Mouse (Mus musculus): ENCODE results near the gene Gnao1. TPM values are rescaled to one million over a fixed set of nuclear protein-coding genes. Genes with fewer than 3 reads are reported as not detected.

Gnao1 gene
- polyA plus RNA-seq, 1 experiment from 2014 or later: 1.1 TPM

GRCm38 (mm10) chr8:93854676-93855075 is 44.9 kb downstream of the Gnao1 start:
- no peaks in the 10 kb centered on the region for H3K36me3 ChIP-seq (ENCODE audit: control insufficient read depth, insufficient read depth, low read length)
- no peak overlapping the region for H3K4me3 ChIP-seq (ENCODE audit: low read depth, low read length)
- H3K4me2 ChIP-seq (ENCODE audit: low read depth, severe bottlenecking): no peak overlapping the region
- H3K9ac ChIP-seq (ENCODE audit: low read length): no peak overlapping the region
- H3K27me3 ChIP-seq (ENCODE audit: control insufficient read depth, insufficient read depth, low read length): no peaks in the 10 kb centered on the region
- DNase-seq (ENCODE audit: low spot score): no peak
- WGBS: 19% methylated on average over 5 of the region's 5 CpGs
- H3K27ac ChIP-seq (replicated peaks; ENCODE audit: low read depth, low read length): no peak overlapping the region
- no peaks in the 10 kb centered on the region for H3K4me1 ChIP-seq (ENCODE audit: control insufficient read depth, insufficient read depth, low read length)
- no peak for ATAC-seq (ENCODE audit: insufficient number of reproducible peaks, low FRiP score, low TSS enrichment, low read depth)
- no peaks in the 10 kb centered on the region for H3K9me3 ChIP-seq (ENCODE audit: control insufficient read depth, low read length)

GRCm38 (mm10) chr8:93855272-93855671 is 45.5 kb downstream of the Gnao1 start:
- Histone ChIP-seq H3K4me3 (ENCODE audit: low read depth, low read length) (no peak overlapping the region), H3K36me3 (ENCODE audit: control insufficient read depth, insufficient read depth, low read length) (no peaks in the 10 kb centered on the region), H3K9ac (ENCODE audit: low read length) (no peak overlapping the region), H3K27me3 (ENCODE audit: control insufficient read depth, insufficient read depth, low read length) (no peaks in the 10 kb centered on the region), H3K4me1 (ENCODE audit: control insufficient read depth, insufficient read depth, low read length) (no peaks in the 10 kb centered on the region), H3K27ac (replicated peaks; ENCODE audit: low read depth, low read length) (no peak overlapping the region), H3K4me2 (ENCODE audit: low read depth, severe bottlenecking) (no peak overlapping the region), H3K9me3 (ENCODE audit: control insufficient read depth, low read length) (no peaks in the 10 kb centered on the region)
- 69% methylated on average over 4 of the region's 4 CpGs for WGBS
- DNase-seq (ENCODE audit: low spot score): no peak
- no peak for ATAC-seq (ENCODE audit: insufficient number of reproducible peaks, low FRiP score, low TSS enrichment, low read depth)

GRCm38 (mm10) chr8:93857144-93857543 is 47.4 kb downstream of the Gnao1 start:
- H3K4me1 ChIP-seq (ENCODE audit: control insufficient read depth, insufficient read depth, low read length): no peaks in the 10 kb centered on the region
- ATAC-seq (ENCODE audit: insufficient number of reproducible peaks, low FRiP score, low TSS enrichment, low read depth) (no peak), DNase-seq (ENCODE audit: low spot score) (no peak)
- H3K4me2 ChIP-seq (ENCODE audit: low read depth, severe bottlenecking): no peak overlapping the region
- WGBS: 77% methylated on average over 4 of the region's 4 CpGs
- H3K9me3 ChIP-seq (ENCODE audit: control insufficient read depth, low read length): no peaks in the 10 kb centered on the region
- no peaks in the 10 kb centered on the region for H3K36me3 ChIP-seq (ENCODE audit: control insufficient read depth, insufficient read depth, low read length)
- no peak overlapping the region for H3K27ac ChIP-seq (replicated peaks; ENCODE audit: low read depth, low read length)
- H3K27me3 ChIP-seq (ENCODE audit: control insufficient read depth, insufficient read depth, low read length): no peaks in the 10 kb centered on the region
- no peak overlapping the region for H3K9ac ChIP-seq (ENCODE audit: low read length)
- H3K4me3 ChIP-seq (ENCODE audit: low read depth, low read length): no peak overlapping the region

- DNase-seq (ENCODE audit: low spot score) (peak; percentile 33), ATAC-seq (ENCODE audit: insufficient number of reproducible peaks, low FRiP score, low TSS enrichment, low read depth) (no peak)
Measured at GRCm38 (mm10) chr8:93858286-93858685, 48.5 kb downstream of the Gnao1 start.

GRCm38 (mm10) chr8:93860020-93860419 is 50.3 kb downstream of the Gnao1 start:
- 57% methylated on average over 4 of the region's 4 CpGs for WGBS
- no peak overlapping the region for H3K4me2 ChIP-seq (ENCODE audit: low read depth, severe bottlenecking)
- H3K9me3 ChIP-seq (ENCODE audit: control insufficient read depth, low read length): no peaks in the 10 kb centered on the region
- no peak for DNase-seq (ENCODE audit: low spot score)
- no peaks in the 10 kb centered on the region for H3K4me1 ChIP-seq (ENCODE audit: control insufficient read depth, insufficient read depth, low read length)
- no peak for ATAC-seq (ENCODE audit: insufficient number of reproducible peaks, low FRiP score, low TSS enrichment, low read depth)
- no peaks in the 10 kb centered on the region for H3K36me3 ChIP-seq (ENCODE audit: control insufficient read depth, insufficient read depth, low read length)
- no peaks in the 10 kb centered on the region for H3K27me3 ChIP-seq (ENCODE audit: control insufficient read depth, insufficient read depth, low read length)
- no peak overlapping the region for H3K27ac ChIP-seq (replicated peaks; ENCODE audit: low read depth, low read length)
- no peak overlapping the region for H3K4me3 ChIP-seq (ENCODE audit: low read depth, low read length)
- H3K9ac ChIP-seq (ENCODE audit: low read length): no peak overlapping the region

More at GRCm38 (mm10) chr8:93858286-93858685, 48.5 kb downstream of the Gnao1 start:
- no peak overlapping the region for H3K27ac ChIP-seq (replicated peaks; ENCODE audit: low read depth, low read length)
- WGBS: 75% methylated on average over 1 of the region's 1 CpGs
- H3K27me3 ChIP-seq (ENCODE audit: control insufficient read depth, insufficient read depth, low read length): no peaks in the 10 kb centered on the region
- no peak overlapping the region for H3K4me3 ChIP-seq (ENCODE audit: low read depth, low read length)
- no peak overlapping the region for H3K9ac ChIP-seq (ENCODE audit: low read length)
- H3K9me3 ChIP-seq (ENCODE audit: control insufficient read depth, low read length): no peaks in the 10 kb centered on the region
- no peaks in the 10 kb centered on the region for H3K36me3 ChIP-seq (ENCODE audit: control insufficient read depth, insufficient read depth, low read length)
- H3K4me1 ChIP-seq (ENCODE audit: control insufficient read depth, insufficient read depth, low read length): no peaks in the 10 kb centered on the region
- no peak overlapping the region for H3K4me2 ChIP-seq (ENCODE audit: low read depth, severe bottlenecking)

GRCm38 (mm10) chr8:93864064-93864463 is 54.3 kb downstream of the Gnao1 start:
- 54% methylated on average over 7 of the region's 7 CpGs for WGBS
- H3K27me3 ChIP-seq (ENCODE audit: control insufficient read depth, insufficient read depth, low read length): no peaks in the 10 kb centered on the region
- H3K27ac ChIP-seq (replicated peaks; ENCODE audit: low read depth, low read length): no peak overlapping the region
- no peaks in the 10 kb centered on the region for H3K36me3 ChIP-seq (ENCODE audit: control insufficient read depth, insufficient read depth, low read length)
- H3K9ac ChIP-seq (ENCODE audit: low read length): no peak overlapping the region
- no peak overlapping the region for H3K4me2 ChIP-seq (ENCODE audit: low read depth, severe bottlenecking)
- DNase-seq (ENCODE audit: low spot score): no peak
- ATAC-seq (ENCODE audit: insufficient number of reproducible peaks, low FRiP score, low TSS enrichment, low read depth): no peak
- no peaks in the 10 kb centered on the region for H3K4me1 ChIP-seq (ENCODE audit: control insufficient read depth, insufficient read depth, low read length)
- no peaks in the 10 kb centered on the region for H3K9me3 ChIP-seq (ENCODE audit: control insufficient read depth, low read length)
- H3K4me3 ChIP-seq (ENCODE audit: low read depth, low read length): no peak overlapping the region

- ATAC-seq (ENCODE audit: insufficient number of reproducible peaks, low FRiP score, low TSS enrichment, low read depth) (no peak), DNase-seq (ENCODE audit: low spot score) (no peak)
- H3K9ac ChIP-seq (ENCODE audit: low read length): no peak overlapping the region
- H3K27ac ChIP-seq (replicated peaks; ENCODE audit: low read depth, low read length): no peak overlapping the region
- no peak overlapping the region for H3K4me2 ChIP-seq (ENCODE audit: low read depth, severe bottlenecking)
- H3K36me3 ChIP-seq (ENCODE audit: control insufficient read depth, insufficient read depth, low read length): no peaks in the 10 kb centered on the region
- H3K4me3 ChIP-seq (ENCODE audit: low read depth, low read length): no peak overlapping the region
- H3K9me3 ChIP-seq (ENCODE audit: control insufficient read depth, low read length): no peaks in the 10 kb centered on the region
- H3K4me1 ChIP-seq (ENCODE audit: control insufficient read depth, insufficient read depth, low read length): no peaks in the 10 kb centered on the region
- no peaks in the 10 kb centered on the region for H3K27me3 ChIP-seq (ENCODE audit: control insufficient read depth, insufficient read depth, low read length)
- 93% methylated on average over 7 of the region's 7 CpGs for WGBS
Measured at GRCm38 (mm10) chr8:93866271-93866670, 56.5 kb downstream of the Gnao1 start.

- Histone ChIP-seq H3K9me3 (ENCODE audit: control insufficient read depth, low read length) (no peaks in the 10 kb centered on the region), H3K36me3 (ENCODE audit: control insufficient read depth, insufficient read depth, low read length) (no peaks in the 10 kb centered on the region), H3K9ac (ENCODE audit: low read length) (no peak overlapping the region), H3K4me2 (ENCODE audit: low read depth, severe bottlenecking) (no peak overlapping the region), H3K27ac (replicated peaks; ENCODE audit: low read depth, low read length) (no peak overlapping the region), H3K4me3 (ENCODE audit: low read depth, low read length) (no peak overlapping the region), H3K4me1 (ENCODE audit: control insufficient read depth, insufficient read depth, low read length) (no peaks in the 10 kb centered on the region), H3K27me3 (ENCODE audit: control insufficient read depth, insufficient read depth, low read length) (no peaks in the 10 kb centered on the region)
- no peak for ATAC-seq (ENCODE audit: insufficient number of reproducible peaks, low FRiP score, low TSS enrichment, low read depth)
- DNase-seq (ENCODE audit: low spot score): no peak
- WGBS: 81% methylated on average over 5 of the region's 5 CpGs
Measured at GRCm38 (mm10) chr8:93868486-93869221, 58.9 kb downstream of the Gnao1 start.

- Histone ChIP-seq H3K27me3 (ENCODE audit: control insufficient read depth, insufficient read depth, low read length) (no peaks in the 10 kb centered on the region), H3K9ac (ENCODE audit: low read length) (no peak overlapping the region), H3K27ac (replicated peaks; ENCODE audit: low read depth, low read length) (no peak overlapping the region), H3K9me3 (ENCODE audit: control insufficient read depth, low read length) (no peaks in the 10 kb centered on the region), H3K4me2 (ENCODE audit: low read depth, severe bottlenecking) (no peak overlapping the region), H3K4me1 (ENCODE audit: control insufficient read depth, insufficient read depth, low read length) (no peaks in the 10 kb centered on the region), H3K36me3 (ENCODE audit: control insufficient read depth, insufficient read depth, low read length) (no peaks in the 10 kb centered on the region), H3K4me3 (ENCODE audit: low read depth, low read length) (no peak overlapping the region)
- 89% methylated on average over 5 of the region's 5 CpGs for WGBS
- ATAC-seq (ENCODE audit: insufficient number of reproducible peaks, low FRiP score, low TSS enrichment, low read depth) (no peak), DNase-seq (ENCODE audit: low spot score) (no peak)
Measured at GRCm38 (mm10) chr8:93871275-93871674, 61.5 kb downstream of the Gnao1 start.
